Mouse (Mus musculus) ovary, postnatal 14 days (tissue): ENCODE data around the gene Ccz1.

ENCODE experiments used
- DNase-seq: peaks from one replicate; pipeline ENCODE4 v3.0.0; 2022; ENCODE audit warnings: low spot score

Ccz1 gene

DNA sequence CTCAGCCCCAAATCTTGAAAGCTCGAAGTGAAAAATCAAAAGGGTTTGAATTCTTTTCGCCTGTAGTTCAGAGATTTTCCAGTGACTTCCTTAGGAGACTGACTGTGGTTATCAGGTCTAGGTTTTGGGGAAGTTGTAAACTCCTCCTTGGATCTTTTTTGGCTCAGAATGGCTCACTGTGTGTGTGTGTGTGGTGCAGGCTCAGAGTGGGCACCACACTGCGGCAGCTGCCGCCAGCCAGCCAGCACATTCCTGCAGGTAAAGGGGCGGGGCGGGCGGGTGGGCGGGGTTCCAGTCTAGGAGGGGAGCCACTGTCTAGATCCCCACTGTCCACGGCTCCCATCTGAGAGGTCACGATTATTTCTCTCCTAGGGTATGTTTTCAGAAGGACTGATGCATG is 73.1 kb downstream of the Ccz1 start:
- DNase-seq: no peak
